Mouse (Mus musculus) limb, embryonic 14.5 days (tissue): Measurements from ENCODE around the gene Acp1. TPM values are rescaled to one million over a fixed set of nuclear protein-coding genes. Genes with fewer than 3 reads are reported as not detected.

ENCODE experiments used
- ATAC-seq: fragments of 200-750 bp; cut with Nextera tagmentation; 2 replicates; pipeline ENCODE4 v1.8.0; 2017; ENCODE audit warnings: low read depth, moderate number of reproducible peaks, moderate TSS enrichment; ENCODE audit not compliant: low FRiP score
- DNase-seq: peaks from one replicate; pipeline ENCODE4 v3.0.0-alpha.2; 2015; ENCODE audit warnings: low spot score
- H3K27ac ChIP-seq: fragments of 300-500 bp; sonication (generic); replicated peaks from 2 replicates; pipeline ENCODE4 v1.5.1; 2014; ENCODE audit warnings: low read depth, mild to moderate bottlenecking, low read length, moderate library complexity, mixed read lengths
- H3K27me3 ChIP-seq: fragments of 300-500 bp; sonication (generic); 2 replicates; pipeline ENCODE4 v1.6.1; 2014; ENCODE audit warnings: low read length, mixed read lengths; ENCODE audit not compliant: control insufficient read depth, insufficient read depth
- H3K36me3 ChIP-seq: fragments of 300-500 bp; sonication (generic); 2 replicates; pipeline ENCODE4 v1.6.1; 2014; ENCODE audit warnings: mild to moderate bottlenecking, low read length, moderate library complexity, mixed read lengths; ENCODE audit not compliant: control insufficient read depth, insufficient read depth
- H3K4me1 ChIP-seq: fragments of 300-500 bp; sonication (generic); 2 replicates; pipeline ENCODE4 v1.6.1; 2014; ENCODE audit warnings: antibody characterized with exemption, low read length, mixed read lengths; ENCODE audit not compliant: control insufficient read depth, insufficient read depth
- H3K4me2 ChIP-seq: fragments of 300-500 bp; sonication (generic); replicated peaks from 2 replicates; pipeline ENCODE4 v1.6.1; 2014; ENCODE audit warnings: low read depth, mild to moderate bottlenecking, low read length, moderate library complexity; ENCODE audit not compliant: severe bottlenecking
- H3K4me3 ChIP-seq: fragments of 300-500 bp; sonication (generic); replicated peaks from 2 replicates; pipeline ENCODE4 v1.5.1; 2014; ENCODE audit warnings: low read length
- H3K9ac ChIP-seq: fragments of 300-500 bp; sonication (generic); 2 replicates; pipeline ENCODE4 v1.6.1; 2014; ENCODE audit warnings: mild to moderate bottlenecking, low read depth, low read length, moderate library complexity; ENCODE audit not compliant: severe bottlenecking
- H3K9me3 ChIP-seq: fragments of 300-500 bp; sonication (generic); 2 replicates; pipeline ENCODE4 v1.6.1; 2016; ENCODE audit warnings: low read length; ENCODE audit not compliant: control insufficient read depth
- POLR2A ChIP-seq: fragments of 200-500 bp; IDR thresholded peaks from 2 replicates; pipeline ENCODE4 v1.8.0; 2012; ENCODE audit warnings: inconsistent platforms, mild to moderate bottlenecking, moderate library complexity, borderline replicate concordance; ENCODE audit not compliant: insufficient read depth, insufficient read length; ENCODE audit errors: extremely low read depth
- WGBS: fragments of 180-500 bp; shearing (Covaris S2); extraction: QIAGEN DNeasy Blood & Tissue Kit; methylation state at CpG from one replicate; pipeline ENCODE4 v1.1.7; 2014; 5-methylcytosine and 5-hydroxymethylcytosine counted together
- polyA plus RNA-seq, 2 experiments: library from polyadenylated mRNA; depleted of rRNA in 1 of 2; stranded (reverse) in 1 of 2; unstranded in 1 of 2; fragments of >200 nt; fragmentation: Nextera tagmentation in 1 of 2; extraction: Ambion mirVana in 1 of 2; gene quantifications; 2 replicates each; pipeline versions ENCODE4 v1.2.1 to v1.2.3; 2012 to 2014

The Acp1 gene
- polyA plus RNA-seq, 2 experiments: 27.3 to 169 TPM

DNA sequence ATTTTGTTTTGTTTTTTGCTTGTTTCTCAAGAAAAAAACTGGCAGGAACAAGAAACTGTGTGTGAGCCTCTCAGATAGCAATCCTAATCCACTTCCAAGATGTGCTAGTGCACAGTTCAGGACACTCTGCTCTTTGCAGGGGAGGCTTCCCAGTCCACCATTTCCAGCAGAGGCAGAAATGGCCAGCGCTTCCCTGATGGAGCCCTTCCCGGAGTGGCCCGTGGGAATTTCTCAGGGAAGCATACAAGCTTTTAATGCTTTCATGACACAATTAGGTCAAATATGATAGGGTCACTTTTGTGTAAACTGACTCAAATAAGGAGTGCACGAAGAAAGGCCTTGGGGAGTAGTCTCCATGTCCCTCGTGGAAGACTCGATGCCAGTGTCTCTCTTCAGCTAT, 25.5 kb downstream of the Acp1 start:
- H3K36me3 ChIP-seq: no peaks in the 10 kb centered on the region
- DNase-seq: no peak
- TF ChIP-seq POLR2A: no peak
- no peaks in the 10 kb centered on the region for H3K4me1 ChIP-seq
- H3K9me3 ChIP-seq: no peaks in the 10 kb centered on the region
- H3K4me3 ChIP-seq: no peak overlapping the region
- H3K27me3 ChIP-seq: peaks cover 42% of the 10 kb centered on the region
- H3K4me2 ChIP-seq: no peak overlapping the region
- no peak overlapping the region for H3K27ac ChIP-seq
- 74% methylated on average over 6 of the region's 6 CpGs for WGBS
- ATAC-seq: no peak
- no peak overlapping the region for H3K9ac ChIP-seq

DNA sequence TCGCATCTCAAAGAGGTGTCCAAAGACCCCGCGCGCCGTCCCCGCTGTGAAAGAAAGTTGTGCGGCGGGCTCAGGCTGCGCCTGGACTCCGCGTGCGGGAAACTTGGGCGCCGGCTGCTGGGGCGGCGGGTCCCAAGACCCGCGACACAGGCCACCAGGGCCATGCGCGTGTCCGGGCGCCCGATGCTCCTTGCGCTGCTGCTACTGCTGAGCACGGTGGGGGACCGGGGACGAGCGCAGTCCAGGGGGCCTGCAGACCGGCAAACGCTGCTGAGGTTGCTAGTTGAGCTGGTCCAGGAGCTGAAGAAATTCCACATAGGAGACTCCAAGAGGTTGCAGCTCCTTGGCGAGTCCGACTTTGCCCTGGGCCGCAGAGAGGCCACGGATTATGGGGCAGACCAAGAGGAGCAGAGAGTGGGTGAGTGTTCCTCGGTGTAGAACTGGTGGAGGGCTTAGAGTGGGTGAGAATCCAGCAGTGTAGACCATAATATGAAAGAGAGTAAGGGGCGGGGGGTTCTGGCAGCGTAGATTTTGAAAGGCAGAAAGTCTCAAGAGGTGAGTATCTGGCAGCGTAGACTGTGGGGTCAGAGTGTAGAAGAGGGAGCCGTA, 26.7 kb downstream of the Acp1 start:
- Histone ChIP-seq H3K4me1 (no peaks in the 10 kb centered on the region), H3K4me3 (peak overlapping the region; percentile 47), H3K27me3 (peaks cover 45% of the 10 kb centered on the region), H3K36me3 (no peaks in the 10 kb centered on the region), H3K27ac (no peak overlapping the region), H3K9ac (peak overlapping the region; percentile 36), H3K4me2 (peak overlapping the region; percentile 96), H3K9me3 (no peaks in the 10 kb centered on the region)
- WGBS: 8% methylated on average over 39 of the region's 39 CpGs
- no peak for DNase-seq
- peak; percentile 34; the same call in 1 of the 2 replicates for ATAC-seq
- no peak for TF ChIP-seq POLR2A

DNA sequence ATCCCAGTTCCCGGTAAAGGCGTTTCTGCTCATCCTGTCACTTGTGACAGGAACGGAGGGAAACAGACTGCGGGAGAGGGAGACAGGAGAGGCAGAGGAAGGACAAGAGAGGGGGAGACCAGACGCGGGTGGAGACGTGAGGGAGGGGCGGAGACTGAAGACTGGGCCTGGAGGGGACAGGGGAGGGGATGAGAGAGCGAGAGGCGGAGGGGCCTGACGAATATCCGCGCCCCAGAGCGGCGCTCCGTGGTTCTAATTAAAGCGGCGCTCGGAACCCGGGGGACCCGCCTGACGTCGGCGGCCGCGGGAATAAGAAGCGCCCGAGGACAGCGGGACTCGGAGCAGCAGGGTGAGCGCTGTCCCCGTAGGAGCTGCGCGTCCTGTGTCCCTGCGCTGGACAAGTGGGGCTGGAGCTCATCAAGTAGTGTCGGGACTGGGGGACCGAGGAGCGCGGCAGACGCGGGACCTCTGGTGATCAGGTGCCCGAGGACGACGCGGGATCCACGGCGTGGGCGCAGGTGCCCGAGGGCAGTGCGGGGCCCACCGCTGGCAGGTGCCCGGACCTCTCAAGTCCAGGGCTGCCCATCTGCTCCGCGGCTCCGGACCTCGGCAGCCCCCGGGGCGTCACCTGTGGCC, 27.3 kb downstream of the Acp1 start, which contains the start of gene Alkal2:
Gene Alkal2 (plus strand): TSS at position 337 of the 636 bp plus-strand sequence.
- ATAC-seq (peak; percentile 65), DNase-seq (no peak)
- Histone ChIP-seq H3K27me3 (peaks cover 45% of the 10 kb centered on the region), H3K9me3 (no peaks in the 10 kb centered on the region), H3K27ac (no peak within 1 kb of the TSS), H3K9ac (peak within 1 kb of the TSS; percentile 36), H3K4me1 (no peaks in the 10 kb centered on the region), H3K4me2 (peak within 1 kb of the TSS; percentile 96), H3K36me3 (no peaks in the 10 kb centered on the region), H3K4me3 (peak within 1 kb of the TSS; percentile 47)
- 1% methylated on average over 40 of the region's 58 CpGs for WGBS
- TF ChIP-seq POLR2A: no peak

DNA sequence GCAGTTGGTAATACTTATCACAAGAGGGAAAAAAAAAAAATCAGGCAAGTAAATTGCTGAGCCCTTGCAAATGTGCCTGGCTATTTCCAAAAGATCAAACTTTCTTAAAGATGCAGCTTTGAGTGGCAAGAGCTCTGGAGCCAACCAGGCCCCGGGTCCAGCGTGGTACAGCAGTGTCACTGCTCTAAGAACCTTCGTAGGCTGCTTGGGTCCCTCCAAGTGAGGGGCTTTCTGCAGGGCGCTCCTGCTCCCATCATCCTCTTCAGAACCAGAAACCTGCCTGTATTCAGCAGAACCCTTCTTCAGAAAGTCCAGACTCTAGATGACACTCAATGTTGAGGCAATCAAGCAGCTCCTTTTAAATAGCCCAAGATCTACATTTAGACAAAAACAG, 27.8 kb downstream of the Acp1 start:
- H3K27me3 ChIP-seq: peaks cover 45% of the 10 kb centered on the region
- 0 out of 2 replicates have a peak overlapping the region, but pooled peaks have one; percentile 36 for H3K9ac ChIP-seq
- TF ChIP-seq POLR2A: no peak
- no peak overlapping the region for H3K27ac ChIP-seq
- no peak for DNase-seq
- no peaks in the 10 kb centered on the region for H3K4me1 ChIP-seq
- H3K36me3 ChIP-seq: no peaks in the 10 kb centered on the region
- no peaks in the 10 kb centered on the region for H3K9me3 ChIP-seq
- peak overlapping the region; percentile 47 for H3K4me3 ChIP-seq
- WGBS: 18% methylated on average over 4 of the region's 4 CpGs
- no peak for ATAC-seq
- peak overlapping the region; percentile 96 for H3K4me2 ChIP-seq

DNA sequence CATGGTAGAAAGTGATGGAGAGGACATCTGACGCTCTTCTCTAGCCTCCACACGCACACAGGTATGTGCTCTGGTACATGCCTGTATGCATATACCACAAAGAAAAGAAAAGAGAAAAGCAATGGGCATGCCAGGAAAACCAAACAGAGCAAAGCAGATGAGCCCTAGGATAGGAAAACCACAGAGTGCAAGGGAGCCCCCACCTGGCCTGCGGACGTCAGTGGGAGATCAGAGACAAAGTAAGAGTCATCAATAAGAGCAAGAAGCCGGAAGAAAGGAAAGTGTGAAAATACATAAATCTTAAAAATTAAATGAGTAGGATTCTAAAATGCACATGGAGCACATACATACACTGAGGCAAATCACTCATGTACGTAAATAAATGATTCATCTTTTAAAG, 31.9 kb downstream of the Acp1 start:
- H3K27ac ChIP-seq: no peak overlapping the region
- ATAC-seq: no peak
- peaks cover 27% of the 10 kb centered on the region for H3K27me3 ChIP-seq
- H3K4me1 ChIP-seq: no peaks in the 10 kb centered on the region
- 72% methylated on average over 6 of the region's 6 CpGs for WGBS
- DNase-seq: no peak
- H3K4me3 ChIP-seq: no peak overlapping the region
- no peak for TF ChIP-seq POLR2A
- H3K4me2 ChIP-seq: no peak overlapping the region
- no peaks in the 10 kb centered on the region for H3K36me3 ChIP-seq
- H3K9ac ChIP-seq: no peak overlapping the region
- no peaks in the 10 kb centered on the region for H3K9me3 ChIP-seq
